Mouse (Mus musculus) E14TG2a.4 (cell line): Measurements from ENCODE around the gene Ugt1a2.

Source experiments
- CTCF ChIP-seq: conservative IDR thresholded peaks from 2 replicates; pipeline ENCODE4 v1.5.1; 2014; ENCODE audit warnings: low read length
- POU5F1 ChIP-seq: IDR thresholded peaks from 2 replicates; pipeline ENCODE4 v1.6.1; 2014; ENCODE audit warnings: low read length, borderline replicate concordance

DNA sequence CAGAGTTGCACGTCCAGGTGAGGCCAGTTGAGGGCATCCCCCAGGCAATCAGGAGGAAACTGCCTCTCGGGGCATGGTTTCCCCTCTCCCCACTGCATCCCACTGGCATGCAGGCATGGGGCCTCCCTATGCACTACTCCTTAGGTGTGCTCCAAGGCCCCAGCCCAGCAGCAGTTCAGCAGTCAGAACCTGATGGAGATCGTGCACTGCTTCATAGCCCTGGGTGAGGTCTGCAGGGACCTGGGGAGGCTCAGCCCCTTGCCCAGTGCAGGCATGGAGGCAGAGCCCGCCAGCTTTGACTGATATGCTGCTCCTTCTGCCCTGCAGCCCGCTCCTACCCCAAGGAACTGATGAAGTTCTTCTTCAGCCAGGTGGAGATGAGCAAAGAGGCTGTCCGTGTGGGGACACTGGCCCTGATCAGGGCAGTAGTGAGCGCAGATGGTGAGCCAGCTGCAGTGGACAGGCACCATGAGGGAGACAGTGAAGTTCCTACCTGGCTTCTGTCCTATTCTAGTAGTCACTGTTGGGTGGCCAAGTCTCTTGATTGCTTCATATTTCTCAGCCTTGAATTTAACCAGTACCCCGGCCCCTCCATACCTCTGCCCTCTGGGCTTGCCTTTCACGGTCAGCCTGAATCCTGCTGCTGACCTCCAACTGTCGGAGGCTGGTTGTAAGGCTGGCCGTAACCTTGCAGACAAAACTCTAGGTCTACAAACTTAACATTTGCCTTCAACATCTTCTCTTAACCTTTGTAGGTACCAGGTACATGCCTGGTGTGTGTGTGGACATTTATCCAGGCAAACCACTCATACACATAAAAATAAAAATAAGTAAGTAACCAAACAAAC is 34.9 kb downstream of the Ugt1a2 start:
- no peak for TF ChIP-seq CTCF
- TF ChIP-seq POU5F1: no peak
